Mouse (Mus musculus) kidney, embryonic 14.5 days (tissue): ENCODE measurements around the gene Slc25a41. TPM values are rescaled to one million over a fixed set of nuclear protein-coding genes. Genes with fewer than 3 reads are reported as not detected.
"Not testable (repeated sequence)": the region's sequence is repeated elsewhere in the genome, so short reads cannot be mapped to it uniquely, and the experiment has no call there.

Experiments
- ATAC-seq: fragments of 200-750 bp; cut with Nextera tagmentation; 2 replicates; pipeline ENCODE4 v1.8.0; 2017; ENCODE audit warnings: moderate number of reproducible peaks, mild to moderate bottlenecking, moderate TSS enrichment, moderate library complexity; ENCODE audit not compliant: low FRiP score, low TSS enrichment
- H3K27ac ChIP-seq: fragments of 300-500 bp; sonication (generic); 2 replicates; pipeline ENCODE4 v1.5.1; 2014; ENCODE audit warnings: low read depth, mild to moderate bottlenecking, low read length, moderate library complexity, mixed read lengths
- H3K27me3 ChIP-seq: fragments of 300-500 bp; sonication (generic); 2 replicates; pipeline ENCODE4 v1.6.1; 2014; ENCODE audit warnings: mild to moderate bottlenecking, low read length; ENCODE audit not compliant: control insufficient read depth, insufficient read depth
- H3K36me3 ChIP-seq: fragments of 300-500 bp; sonication (generic); 2 replicates; pipeline ENCODE4 v1.6.1; 2014; ENCODE audit warnings: low read length, mixed read lengths; ENCODE audit not compliant: control insufficient read depth, insufficient read depth
- H3K4me1 ChIP-seq: fragments of 300-500 bp; sonication (generic); 2 replicates; pipeline ENCODE4 v1.6.1; 2014; ENCODE audit warnings: low read length, mixed read lengths; ENCODE audit not compliant: control insufficient read depth, insufficient read depth
- H3K4me2 ChIP-seq: fragments of 300-500 bp; sonication (generic); replicated peaks from 2 replicates; pipeline ENCODE4 v1.6.1; 2014; ENCODE audit warnings: low read depth, mild to moderate bottlenecking, low read length
- H3K4me3 ChIP-seq: fragments of 300-500 bp; sonication (generic); 2 replicates; pipeline ENCODE4 v1.5.1; 2014; ENCODE audit warnings: mild to moderate bottlenecking, low read length
- H3K9ac ChIP-seq: fragments of 300-500 bp; sonication (generic); 2 replicates; pipeline ENCODE4 v1.6.1; 2014; ENCODE audit warnings: low read depth, mild to moderate bottlenecking, low read length, moderate library complexity
- H3K9me3 ChIP-seq: fragments of 300-500 bp; sonication (generic); 2 replicates; pipeline ENCODE4 v1.6.1; 2016; ENCODE audit warnings: low read length; ENCODE audit not compliant: control insufficient read depth
- WGBS: fragments of 180-500 bp; shearing (Covaris S2); extraction: QIAGEN DNeasy Blood & Tissue Kit; methylation state at CpG from one replicate; pipeline ENCODE4 v1.1.7; 2014; 5-methylcytosine and 5-hydroxymethylcytosine counted together
- polyA plus RNA-seq: library from polyadenylated mRNA; unstranded; fragments of >200 nt; fragmentation: Nextera tagmentation; extraction: Ambion mirVana; gene quantifications from 2 replicates; pipeline ENCODE4 v1.2.1, GENCODE M21; 2014

The Slc25a41 gene
- polyA plus RNA-seq, 1 experiment from 2014 or later, result not detected

DNA sequence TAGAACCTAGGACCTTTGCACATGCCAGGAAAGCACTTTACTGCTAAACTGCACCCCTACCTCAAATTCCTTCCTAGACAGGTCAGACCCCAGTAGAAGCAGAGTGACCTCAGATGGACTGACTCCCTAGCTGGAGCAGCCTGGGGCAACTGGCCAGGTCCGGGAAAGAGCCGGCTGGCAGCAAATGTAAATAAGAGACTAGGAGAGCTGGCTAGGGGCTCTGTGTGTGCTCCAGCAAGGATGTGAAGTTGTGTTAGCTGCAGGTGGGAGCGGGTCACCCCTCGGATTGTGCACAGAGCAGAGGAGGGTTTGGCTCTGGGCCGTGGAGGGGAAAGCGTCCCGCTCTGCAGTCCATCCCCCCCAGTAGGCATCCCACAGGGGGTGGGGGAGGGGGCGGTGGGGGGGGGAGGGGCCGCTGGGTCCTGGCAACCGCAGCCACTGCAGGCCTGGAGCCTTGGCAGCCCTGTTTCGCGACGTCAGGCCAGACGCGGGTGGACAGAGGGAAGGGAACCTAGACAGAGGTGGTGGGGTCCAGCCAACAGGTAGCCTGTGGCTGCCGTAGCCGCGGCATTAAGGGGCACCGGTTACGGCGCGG lies 17.5 kb upstream of the Slc25a41 start, which contains the start of gene Crb3:
Gene Crb3 (plus strand): TSS at position 215 of the 595 bp plus-strand sequence.
- Histone ChIP-seq H3K4me2 (peak within 1 kb of the TSS; percentile 87), H3K9ac (peak within 1 kb of the TSS; percentile 77), H3K27ac (peak within 1 kb of the TSS; percentile 37; the same call in 1 of the 2 replicates), H3K9me3 (no peaks in the 10 kb centered on the region), H3K4me3 (peak within 1 kb of the TSS; percentile 84), H3K4me1 (no peaks in the 10 kb centered on the region), H3K36me3 (no peaks in the 10 kb centered on the region), H3K27me3 (peaks cover 24% of the 10 kb centered on the region)
- 0 out of 2 replicates have a peak, but pooled peaks have one; percentile 2 for ATAC-seq
- WGBS, result 0% methylated on average over 13 of the region's 22 CpGs

DNA sequence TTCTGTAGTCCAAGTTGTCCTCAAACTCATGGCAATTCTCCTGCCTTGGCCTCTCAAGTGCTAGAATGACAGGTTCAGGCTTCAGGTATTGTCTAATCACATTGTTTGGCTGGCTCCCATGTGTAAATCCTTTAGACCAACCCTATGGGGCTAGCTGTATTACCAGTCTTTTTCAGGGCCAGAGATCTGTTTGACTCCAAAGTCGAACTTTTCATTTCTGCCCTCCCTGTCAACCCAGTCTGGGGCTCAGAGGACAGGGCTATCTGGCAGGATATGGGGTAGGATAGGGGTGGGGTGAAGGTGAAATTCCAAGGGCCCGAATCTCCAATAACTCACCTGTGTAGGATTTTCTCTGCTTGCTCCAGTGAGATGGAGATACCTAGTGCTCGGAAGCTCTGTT lies 14.8 kb upstream of the Slc25a41 start:
- Histone ChIP-seq H3K9ac (no peak overlapping the region), H3K36me3 (peaks cover 10% of the 10 kb centered on the region; the same call in 1 of the 2 replicates), H3K27me3 (peaks cover 4% of the 10 kb centered on the region; the same call in 1 of the 2 replicates), H3K27ac (no peak overlapping the region), H3K9me3 (no peaks in the 10 kb centered on the region), H3K4me3 (no peak overlapping the region), H3K4me1 (no peaks in the 10 kb centered on the region), H3K4me2 (no peak overlapping the region)
- 82% methylated on average over 3 of the region's 3 CpGs for WGBS
- ATAC-seq, result no peak

DNA sequence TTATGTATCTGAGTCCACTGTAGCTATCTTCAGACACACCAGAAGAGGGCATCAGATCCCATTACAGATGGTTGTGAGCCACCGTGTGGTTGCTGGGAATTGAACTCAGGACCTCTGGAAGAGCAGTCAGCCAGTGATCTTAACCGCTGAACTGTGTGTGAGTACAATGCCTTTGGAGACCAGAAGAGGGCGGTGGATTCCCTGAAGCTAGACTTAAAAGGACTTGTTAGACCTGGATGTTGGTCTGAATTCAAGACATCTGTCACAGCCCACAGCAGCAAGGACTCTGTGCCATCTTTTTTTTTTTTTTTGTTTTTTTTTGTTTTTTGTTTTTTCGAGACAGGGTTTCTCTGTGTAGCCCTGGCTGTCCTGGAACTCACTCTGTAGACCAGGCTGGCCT lies 10.2 kb upstream of the Slc25a41 start:
- not testable (repeated sequence) for H3K27ac ChIP-seq, H3K4me1 ChIP-seq, H3K9ac ChIP-seq, H3K9me3 ChIP-seq, ATAC-seq, H3K27me3 ChIP-seq, H3K4me2 ChIP-seq, H3K4me3 ChIP-seq
- WGBS, result 86% methylated on average over 4 of the region's 4 CpGs
- peaks cover 11% of the 10 kb centered on the region; the same call in 1 of the 2 replicates for H3K36me3 ChIP-seq

DNA sequence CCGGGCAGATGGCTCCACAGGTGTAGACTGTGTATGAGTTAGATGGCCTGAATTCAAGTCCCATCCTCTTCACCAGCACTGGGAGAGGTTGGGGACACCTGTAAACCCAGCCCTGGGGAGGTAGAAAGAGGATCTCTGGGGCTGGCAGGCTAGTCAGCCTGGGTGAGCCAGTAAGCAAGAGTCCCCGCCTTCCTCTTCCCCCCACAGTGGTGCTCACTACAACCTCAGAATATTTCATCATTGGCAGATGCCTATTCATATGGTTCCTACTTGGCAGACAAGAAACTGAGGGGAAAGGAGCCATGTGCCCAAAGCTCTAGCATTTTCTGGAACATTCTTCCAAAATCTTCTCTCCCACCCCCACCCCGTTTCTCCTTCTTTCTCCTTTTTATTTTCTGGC lies 7.4 kb upstream of the Slc25a41 start:
- no peak for ATAC-seq
- H3K9me3 ChIP-seq, result no peaks in the 10 kb centered on the region
- WGBS, result 86% methylated on average over 3 of the region's 3 CpGs
- H3K27me3 ChIP-seq, result no peaks in the 10 kb centered on the region
- H3K4me1 ChIP-seq, result no peaks in the 10 kb centered on the region
- no peak overlapping the region for H3K4me3 ChIP-seq
- H3K9ac ChIP-seq, result no peak overlapping the region
- no peak overlapping the region for H3K27ac ChIP-seq
- H3K4me2 ChIP-seq, result no peak overlapping the region
- H3K36me3 ChIP-seq, result peaks cover 11% of the 10 kb centered on the region; the same call in 1 of the 2 replicates

DNA sequence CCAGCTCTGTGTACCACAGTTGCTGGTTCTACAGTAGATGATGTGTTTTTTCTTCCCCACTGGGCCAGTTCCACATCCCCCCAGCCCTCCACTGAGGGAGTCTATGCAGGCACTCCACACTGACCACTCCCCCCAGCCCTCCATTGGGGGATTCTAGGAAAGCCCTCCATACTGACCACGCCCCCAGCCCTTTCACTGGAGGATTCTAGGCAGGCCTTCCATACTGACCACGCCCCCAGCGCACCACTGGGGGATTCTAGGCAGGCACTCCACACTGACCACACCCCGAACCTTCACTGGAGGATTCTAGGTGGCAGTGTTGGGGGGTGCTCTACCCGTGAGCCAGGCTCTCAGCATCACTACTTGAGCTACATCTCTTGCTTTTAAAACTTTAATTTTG lies 6.0 kb upstream of the Slc25a41 start:
- 38% methylated on average over 5 of the region's 5 CpGs for WGBS
- H3K27ac ChIP-seq, result no peak overlapping the region
- no peaks in the 10 kb centered on the region for H3K9me3 ChIP-seq
- ATAC-seq, result peak; percentile 28
- no peaks in the 10 kb centered on the region for H3K4me1 ChIP-seq
- H3K9ac ChIP-seq, result no peak overlapping the region
- no peaks in the 10 kb centered on the region for H3K27me3 ChIP-seq
- no peak overlapping the region for H3K4me2 ChIP-seq
- peaks cover 6% of the 10 kb centered on the region; the same call in 1 of the 2 replicates for H3K36me3 ChIP-seq
- no peak overlapping the region for H3K4me3 ChIP-seq

DNA sequence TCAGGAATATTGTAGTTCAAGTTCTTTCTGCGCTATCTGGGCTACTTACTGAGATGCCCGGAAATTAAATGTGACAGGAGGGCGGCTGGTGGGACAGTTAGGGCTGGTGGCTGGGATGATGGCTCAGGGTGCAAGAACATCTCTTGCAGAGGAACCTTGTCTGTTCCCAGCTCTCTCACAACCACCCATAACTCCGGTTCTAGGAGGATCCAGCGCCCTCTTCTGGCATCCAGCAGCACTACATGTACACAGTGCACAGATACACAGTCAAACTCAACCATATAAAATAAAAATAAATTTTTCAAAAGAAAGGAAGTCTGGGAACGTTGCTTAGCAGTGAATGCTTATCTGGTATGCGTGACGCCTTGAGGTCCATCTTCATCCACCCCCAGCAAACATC lies 2.5 kb downstream of the Slc25a41 start:
- Histone ChIP-seq H3K9ac (no peak overlapping the region), H3K4me3 (no peak overlapping the region), H3K4me2 (no peak overlapping the region), H3K36me3 (no peaks in the 10 kb centered on the region), H3K9me3 (no peaks in the 10 kb centered on the region), H3K27ac (no peak overlapping the region), H3K4me1 (no peaks in the 10 kb centered on the region), H3K27me3 (no peaks in the 10 kb centered on the region)
- WGBS, result 46% methylated on average over 8 of the region's 8 CpGs
- ATAC-seq, result no peak

DNA sequence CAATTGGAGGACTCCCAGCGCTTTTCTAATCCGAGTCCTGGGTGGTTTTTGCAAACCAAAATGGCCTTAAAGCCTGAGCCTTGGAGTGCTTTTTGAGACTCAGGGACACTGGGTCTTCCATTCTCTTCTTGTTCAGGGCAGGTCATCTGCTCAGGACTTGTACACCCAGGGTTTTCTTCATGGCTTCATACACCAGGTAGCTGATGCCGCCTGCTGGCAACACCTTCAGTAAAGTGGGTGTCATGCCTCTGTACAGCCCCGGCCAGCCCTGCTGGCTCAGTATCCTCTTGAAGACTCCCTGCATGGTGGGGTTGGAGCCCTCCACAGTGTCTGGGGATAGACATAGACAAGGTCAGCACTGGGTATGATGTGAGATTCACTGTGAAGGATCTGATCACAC lies 8.6 kb downstream of the Slc25a41 start:
- peak overlapping the region; percentile 50; the same call in 1 of the 2 replicates for H3K4me2 ChIP-seq
- peaks cover 15% of the 10 kb centered on the region for H3K4me1 ChIP-seq
- no peaks in the 10 kb centered on the region for H3K27me3 ChIP-seq
- no peak overlapping the region for H3K9ac ChIP-seq
- no peak overlapping the region; the same call in 1 of the 2 replicates for H3K4me3 ChIP-seq
- no peak for ATAC-seq
- peaks cover 13% of the 10 kb centered on the region for H3K36me3 ChIP-seq
- no peaks in the 10 kb centered on the region for H3K9me3 ChIP-seq
- 81% methylated on average over 4 of the region's 4 CpGs for WGBS
- H3K27ac ChIP-seq, result no peak overlapping the region; the same call in 1 of the 2 replicates

DNA sequence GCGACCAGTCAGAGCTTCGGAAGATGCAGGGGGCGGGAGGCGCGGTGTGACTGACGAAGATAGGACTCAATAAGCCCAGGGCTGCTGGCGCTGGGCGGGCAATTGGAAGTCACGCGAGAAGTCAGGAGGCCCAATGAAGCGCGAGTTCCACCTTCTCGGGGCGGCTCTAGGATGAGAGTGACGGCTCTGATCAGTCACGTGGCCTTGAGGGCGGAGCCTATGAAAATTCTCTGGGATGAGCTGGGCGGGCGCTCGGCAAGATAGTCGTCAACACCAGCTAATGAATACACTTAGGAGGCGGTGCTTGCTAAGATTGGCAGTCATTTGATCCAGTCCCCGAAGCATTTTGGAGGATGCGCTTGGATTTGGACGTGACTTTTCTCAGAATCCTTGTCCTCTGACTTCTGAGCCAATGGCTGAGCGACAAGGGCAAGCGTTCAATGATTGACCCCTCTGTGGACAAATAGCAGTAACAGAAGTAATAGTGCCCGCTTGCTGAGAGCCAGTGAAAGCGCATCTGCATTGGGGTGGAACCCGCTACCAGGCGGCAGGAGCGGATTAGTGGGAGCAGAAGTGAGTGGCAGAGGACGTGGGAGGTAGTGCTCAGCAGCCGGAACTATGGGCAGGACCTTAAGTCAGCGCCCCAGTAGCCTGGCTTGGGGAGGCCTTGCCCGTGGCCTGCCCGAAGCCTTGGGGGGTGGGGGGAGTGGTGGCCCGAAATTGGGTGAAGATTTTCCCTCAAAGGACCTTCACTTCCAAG lies 9.6 kb downstream of the Slc25a41 start:
- Histone ChIP-seq H3K27me3 (no peaks in the 10 kb centered on the region), H3K27ac (peak overlapping the region; percentile 82), H3K4me3 (peak overlapping the region; percentile 71), H3K9ac (peak overlapping the region; percentile 100), H3K9me3 (no peaks in the 10 kb centered on the region), H3K4me1 (peaks cover 15% of the 10 kb centered on the region), H3K36me3 (peaks cover 23% of the 10 kb centered on the region), H3K4me2 (peak overlapping the region; percentile 50)
- under 1% methylated on average over 38 of the region's 38 CpGs for WGBS
- peak; percentile 96 for ATAC-seq
